Mouse (Mus musculus) retina, postnatal 1 day (tissue): Measurements from ENCODE around the gene Bbs5.
A peak's percentile ranks its signal among the peaks of the same experiment; 100 is the strongest.
"Not testable (repeated sequence)": the region's sequence is repeated elsewhere in the genome, so short reads cannot be mapped to it uniquely, and the experiment has no call there.

ENCODE experiments used
- DNase-seq: peaks from one replicate; pipeline ENCODE4 v3.0.0-alpha.2; 2012

The Bbs5 gene

GRCm38 (mm10) chr2:69646726-69647490, at the start of gene Bbs5:
Gene Bbs5 (plus strand): TSS chr2:69647171.
- peak; percentile 95 for DNase-seq

DNA sequence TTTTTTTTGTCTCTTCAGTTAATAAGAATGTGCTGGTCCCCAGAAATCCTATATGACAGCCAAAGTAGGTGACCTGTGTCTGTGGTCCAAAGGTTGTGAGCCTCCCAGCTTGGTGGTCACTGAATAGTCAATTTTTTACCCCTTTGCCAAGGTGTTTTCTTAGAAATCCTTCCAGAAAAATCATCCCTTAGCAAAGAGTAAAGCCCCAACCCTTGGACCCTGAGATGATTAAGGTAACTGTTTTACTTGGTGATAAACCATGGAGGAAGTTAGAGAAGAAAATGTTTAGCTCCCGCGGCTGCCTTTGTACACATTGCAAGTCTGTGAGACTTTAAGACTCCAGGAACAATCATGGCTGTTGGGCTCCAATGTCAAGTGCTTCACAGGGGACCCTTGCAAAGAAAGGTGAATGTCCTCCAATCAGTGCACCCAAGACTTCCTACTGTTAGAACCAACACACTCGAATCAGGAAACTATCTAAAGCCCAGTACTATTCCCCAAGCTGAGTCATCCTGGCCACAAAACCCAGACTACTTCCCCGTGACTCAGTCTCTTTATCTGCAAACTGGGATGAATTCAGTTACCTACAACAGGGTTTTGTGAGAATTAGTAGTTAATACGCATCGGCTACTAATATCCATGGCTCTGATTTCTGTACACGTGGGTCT, 43.1 kb upstream of the Bbs5 start:
- no peak for DNase-seq

- DNase-seq, result no peak
These were observed 40.4 kb upstream of the Bbs5 start for GRCm38 (mm10) chr2:69606621-69607020.

DNA sequence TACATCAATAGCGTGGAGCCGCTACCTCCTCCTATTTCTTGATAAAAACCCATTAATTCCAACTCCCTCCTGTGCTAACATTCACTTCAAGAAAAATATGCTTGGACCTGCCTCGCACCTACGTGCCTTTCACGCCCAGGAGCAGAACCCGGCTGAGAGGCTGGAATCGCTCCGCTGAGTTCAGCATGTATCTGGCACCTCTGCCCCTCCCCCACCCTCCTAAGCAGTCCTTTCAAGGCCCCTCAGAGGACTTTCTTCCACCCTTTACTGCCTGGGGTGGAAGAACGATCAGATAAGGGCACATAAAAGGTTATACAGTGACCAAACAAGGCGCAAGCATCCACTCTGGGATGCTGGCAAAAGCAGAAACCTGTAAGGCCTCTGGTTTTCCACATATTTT, 34.7 kb upstream of the Bbs5 start:
- peak; percentile 34 for DNase-seq

- no peak for DNase-seq
These were observed 34.3 kb upstream of the Bbs5 start for GRCm38 (mm10) chr2:69612716-69613115.

- DNase-seq, result peak; percentile 32
These were observed 33.7 kb upstream of the Bbs5 start for GRCm38 (mm10) chr2:69613237-69613636.

GRCm38 (mm10) chr2:69618336-69618735, 28.6 kb upstream of the Bbs5 start:
- DNase-seq, result no peak

DNA sequence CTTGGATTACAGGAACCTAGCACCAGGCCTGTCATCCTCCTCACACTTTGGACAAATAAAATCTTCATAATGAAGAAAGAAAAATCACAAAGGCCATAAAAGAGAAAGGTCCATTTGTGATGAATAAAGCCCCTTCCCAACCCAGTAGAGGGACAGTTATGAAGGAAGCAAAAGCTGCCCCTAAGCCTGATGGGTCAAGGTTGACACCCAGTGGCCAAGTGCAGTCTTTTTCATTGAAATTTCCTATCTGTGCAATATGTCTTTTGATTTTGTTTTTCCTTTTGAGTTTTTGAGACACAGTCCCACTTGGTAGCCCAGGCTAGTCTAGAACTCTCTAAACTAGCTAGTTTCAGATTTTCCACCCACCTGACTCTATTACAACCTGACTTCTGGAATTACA, 27.7 kb upstream of the Bbs5 start:
- no peak for DNase-seq

DNA sequence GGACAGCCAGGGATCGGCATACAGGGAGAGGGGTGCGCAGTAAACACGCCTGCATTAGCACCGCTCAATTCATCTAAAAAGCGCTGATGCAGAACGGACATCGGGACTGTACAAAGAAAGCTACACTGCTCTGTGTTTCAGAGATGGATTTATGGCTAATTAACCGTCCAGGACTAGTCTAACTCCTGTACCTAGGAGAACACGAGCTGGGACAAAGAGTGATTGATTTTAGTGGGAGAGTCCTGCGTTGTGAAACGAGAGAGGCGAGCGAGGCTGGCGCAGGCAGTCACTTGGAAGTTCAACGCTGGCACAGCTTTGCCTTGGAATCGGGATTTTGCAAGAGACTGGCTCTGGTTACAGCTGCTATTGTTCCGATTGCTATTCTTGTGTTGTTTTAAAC, 17.8 kb upstream of the Bbs5 start:
- DNase-seq, result no peak

DNA sequence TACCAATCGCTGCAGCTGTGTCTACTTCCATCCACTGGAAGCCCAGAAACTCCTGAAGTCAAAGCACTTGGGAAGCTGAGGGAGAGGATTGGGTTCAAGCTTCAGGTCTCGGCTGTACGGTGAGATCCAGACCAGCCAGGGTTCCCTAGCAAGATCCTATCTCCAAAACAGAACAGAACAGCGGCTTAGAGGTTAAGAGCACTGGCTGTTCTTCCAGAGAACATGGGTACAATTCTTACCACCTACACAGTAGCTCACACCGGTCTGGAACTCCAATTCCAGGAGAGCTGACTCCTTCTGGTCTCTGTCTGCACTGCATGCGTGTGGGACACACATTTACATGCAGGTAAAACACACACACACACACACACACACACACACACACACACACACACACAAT, 17.1 kb upstream of the Bbs5 start:
- no peak for DNase-seq

- DNase-seq, result no peak
These were observed 16.2 kb upstream of the Bbs5 start for GRCm38 (mm10) chr2:69630792-69631191.

GRCm38 (mm10) chr2:69631449-69631848, 15.5 kb upstream of the Bbs5 start:
- peak; percentile 45 for DNase-seq

DNA sequence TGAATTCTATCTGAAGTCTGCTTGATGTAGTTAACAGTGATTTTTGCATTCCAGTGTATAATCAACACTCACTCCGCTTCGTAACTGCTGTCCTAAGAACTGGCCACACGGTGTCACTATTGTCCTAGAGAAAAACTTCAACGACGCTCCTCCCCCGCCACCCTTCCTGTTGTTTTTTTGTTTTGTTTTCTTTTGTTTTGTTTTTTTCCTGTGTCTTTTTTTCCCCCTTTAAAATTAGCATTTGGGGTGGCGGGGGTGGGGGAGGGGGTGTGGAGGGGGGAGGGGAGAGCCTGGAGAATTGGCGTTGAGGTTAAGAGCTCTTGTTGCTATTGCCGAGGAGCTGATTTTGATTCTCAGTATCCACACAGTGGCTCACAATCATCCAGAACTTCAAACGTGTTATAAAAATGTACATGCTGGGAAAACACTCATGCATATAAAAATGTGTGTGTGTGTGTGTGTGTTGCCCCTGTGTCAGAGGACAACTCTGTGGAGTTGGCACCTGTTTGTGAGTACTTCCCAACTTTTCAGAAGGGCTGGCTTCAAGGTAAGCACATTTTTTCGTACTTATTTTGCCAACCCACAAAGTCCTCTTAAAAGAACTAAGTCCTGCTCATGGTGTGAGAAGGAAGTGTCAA, 11.8 kb upstream of the Bbs5 start:
- DNase-seq, result peak; percentile 83

DNA sequence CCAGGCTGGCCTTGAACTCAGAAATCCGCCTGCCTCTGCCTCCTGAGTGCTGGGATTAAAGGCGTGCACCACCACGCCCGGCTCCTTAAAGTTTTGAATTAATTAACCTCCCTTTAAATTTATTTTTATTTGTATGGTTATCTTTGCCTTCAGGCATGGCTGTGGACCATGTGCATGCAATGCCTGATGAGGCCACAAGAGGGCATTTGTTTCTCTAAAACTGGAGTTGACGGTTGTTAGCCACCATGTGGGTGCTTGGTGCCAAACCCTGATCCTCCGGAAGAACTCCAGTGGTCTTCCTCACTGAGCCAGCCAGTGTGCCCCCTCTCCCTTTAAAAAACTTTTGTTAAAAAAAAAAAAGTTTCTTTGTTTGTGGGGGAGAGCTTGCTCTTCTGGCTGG, 11.2 kb upstream of the Bbs5 start:
- peak; percentile 57 for DNase-seq

DNA sequence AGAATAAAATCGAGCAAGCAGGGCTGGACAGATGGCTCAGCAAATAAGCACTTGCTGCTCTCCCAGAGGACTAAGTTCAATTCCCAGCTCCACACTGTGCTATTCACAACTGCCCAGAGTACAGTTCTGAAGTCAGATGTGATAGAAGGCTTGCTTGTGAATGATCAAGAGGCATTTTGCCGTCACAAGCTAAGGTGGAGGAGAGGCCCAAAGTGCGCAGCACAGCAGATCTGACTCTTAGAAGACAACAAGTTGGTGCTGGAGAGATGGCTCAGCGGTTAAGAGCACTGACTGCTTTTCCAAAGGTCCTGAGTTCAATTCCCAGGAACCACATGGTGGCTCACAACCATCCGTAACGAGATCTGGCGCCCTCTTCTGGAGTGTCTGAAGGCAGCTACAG, 9.0 kb upstream of the Bbs5 start:
- not testable (repeated sequence) for DNase-seq

DNA sequence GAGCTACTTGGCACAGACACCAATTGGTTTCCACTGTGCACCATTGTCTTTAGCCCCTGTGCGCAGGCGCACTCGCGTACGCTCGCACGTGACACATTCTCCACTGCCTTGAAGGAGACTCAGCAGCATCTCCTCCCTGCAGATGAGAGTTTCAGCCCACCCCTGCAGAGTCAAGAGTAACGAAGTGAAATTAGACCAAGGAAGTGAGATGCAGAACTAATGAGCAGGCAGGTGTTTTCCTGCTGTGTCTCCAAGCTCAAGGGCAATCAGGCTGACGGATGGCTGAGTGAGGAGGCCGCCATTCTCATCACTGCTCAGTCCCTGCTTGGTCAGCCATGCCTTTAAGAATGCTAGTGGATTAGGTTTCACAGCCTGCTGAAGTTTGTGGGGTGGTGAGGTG, 6.9 kb upstream of the Bbs5 start:
- peak; percentile 85 for DNase-seq

DNA sequence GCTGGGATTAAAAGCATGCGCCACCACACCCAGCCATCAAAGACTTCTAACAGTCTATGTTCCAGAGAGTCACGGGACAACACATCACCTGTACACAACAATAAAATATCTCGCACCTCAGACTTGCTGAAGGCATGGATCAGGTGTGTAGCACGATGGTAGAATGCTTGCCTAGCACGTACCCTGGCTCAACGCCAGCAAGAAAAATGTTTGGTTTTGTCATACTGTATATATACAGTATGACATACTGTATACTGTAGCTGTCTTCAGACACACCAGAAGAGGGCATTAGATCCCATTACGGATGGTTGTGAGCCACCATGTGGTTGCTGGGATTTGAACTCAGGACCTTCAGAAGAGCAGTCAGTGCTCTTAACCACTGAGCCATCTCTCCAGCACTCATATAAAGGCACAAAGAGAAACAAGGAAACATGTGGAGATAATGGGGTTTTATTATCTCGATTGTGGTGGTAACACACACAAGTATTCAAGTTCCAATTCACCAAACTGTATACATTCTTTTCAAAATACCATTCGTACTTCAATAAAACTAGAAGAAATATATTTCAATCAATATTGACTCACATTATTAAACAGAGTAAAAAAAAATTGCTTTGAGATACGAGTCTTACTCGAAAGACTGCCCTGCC, 1.9 kb upstream of the Bbs5 start:
- no peak for DNase-seq

DNA sequence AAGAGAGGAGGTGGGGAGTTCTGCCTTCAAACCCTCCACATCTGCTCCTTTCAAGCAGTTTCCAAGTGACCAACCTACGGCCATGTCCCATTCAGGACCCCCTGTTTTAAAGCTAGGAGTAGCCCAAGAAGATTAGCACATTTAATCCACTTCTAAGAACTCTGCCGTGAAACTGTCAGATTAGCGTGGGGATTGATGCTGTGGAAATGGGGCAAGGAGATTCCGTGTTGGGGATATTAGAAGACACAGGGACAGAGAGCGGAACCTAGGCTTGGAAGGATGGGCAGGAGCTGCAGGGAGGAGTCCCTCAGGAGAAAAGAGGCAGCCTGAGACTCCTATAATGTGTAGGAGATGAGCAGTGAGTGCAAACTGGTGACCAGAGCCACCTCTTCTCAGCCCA, 2.7 kb downstream of the Bbs5 start:
- peak; percentile 66 for DNase-seq

DNA sequence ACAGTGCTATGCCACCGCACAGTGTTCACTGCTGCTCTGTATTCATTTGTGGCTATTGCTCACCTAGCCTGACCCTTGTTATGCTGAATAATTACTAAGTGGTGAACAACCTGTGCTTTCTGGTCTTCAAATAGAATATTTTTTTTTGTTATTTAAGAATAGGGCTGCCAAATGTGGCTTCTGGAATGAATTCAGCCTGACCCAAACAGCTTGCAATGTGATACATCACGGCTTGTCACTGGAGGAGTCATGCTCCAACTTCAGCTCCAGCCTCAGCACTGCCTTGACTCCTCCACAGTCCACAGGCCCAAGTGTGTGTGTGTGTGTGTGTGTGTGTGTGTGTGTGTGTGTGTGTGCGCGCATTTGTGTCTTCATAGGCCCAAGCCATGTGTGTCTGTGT, 12.4 kb downstream of the Bbs5 start:
- no peak for DNase-seq

DNA sequence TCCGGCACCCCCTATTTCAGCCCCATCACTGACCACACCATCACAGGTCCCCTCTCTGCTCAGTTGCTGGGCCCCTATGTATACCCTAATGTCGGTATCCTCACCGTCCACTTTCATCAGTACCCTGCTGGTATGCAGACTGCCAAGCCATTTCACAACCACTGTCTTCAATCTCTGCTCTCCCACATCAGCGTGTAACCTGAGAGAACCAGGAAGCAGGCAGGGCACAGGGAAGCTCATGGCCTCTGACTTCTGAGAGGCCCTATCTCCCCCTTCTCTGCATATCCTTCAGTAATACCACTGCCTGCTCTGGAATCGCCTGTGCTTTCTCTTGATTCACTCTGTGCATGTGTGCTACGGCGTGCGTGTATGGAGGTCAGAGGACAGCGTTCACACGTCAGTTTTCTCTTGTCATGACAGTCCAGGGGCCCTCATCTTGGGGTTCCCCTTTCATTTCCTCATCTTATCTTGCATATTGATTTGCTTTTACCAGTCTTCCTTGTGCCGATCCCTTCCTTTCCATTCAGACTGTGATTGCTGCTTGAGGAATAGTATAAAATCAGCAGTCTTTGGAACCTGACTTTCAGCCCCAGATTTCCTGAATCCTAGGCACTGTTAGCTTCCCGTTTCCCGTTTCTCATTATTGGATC, 17.0 kb downstream of the Bbs5 start:
- no peak for DNase-seq

GRCm38 (mm10) chr2:69667656-69668055, 20.7 kb downstream of the Bbs5 start:
- no peak for DNase-seq

- DNase-seq, result no peak
These were observed 21.4 kb downstream of the Bbs5 start for GRCm38 (mm10) chr2:69668414-69668813.

- no peak for DNase-seq
These were observed 22.9 kb downstream of the Bbs5 start, which contains the start of gene Klhl41 for GRCm38 (mm10) chr2:69669853-69670252. Gene Klhl41 (plus strand): TSS chr2:69670120.
